Mouse (Mus musculus) stomach, postnatal 0 days (tissue): ENCODE results near the gene Tatdn2. TPM values are rescaled to one million over a fixed set of nuclear protein-coding genes. Genes with fewer than 3 reads are reported as not detected.
"Not testable (repeated sequence)": the region's sequence is repeated elsewhere in the genome, so short reads cannot be mapped to it uniquely, and the experiment has no call there.

Source experiments
- ATAC-seq: fragments of 200-750 bp; cut with Nextera tagmentation; 2 replicates; pipeline ENCODE4 v1.8.0; 2017; ENCODE audit not compliant: low FRiP score, low TSS enrichment
- DNase-seq: peaks from one replicate; pipeline ENCODE4 v3.0.0-alpha.2; 2016; ENCODE audit warnings: low spot score
- H3K27ac ChIP-seq: fragments of 300-500 bp; sonication (generic); replicated peaks from 2 replicates; pipeline ENCODE4 v1.5.1; 2014; ENCODE audit warnings: mild to moderate bottlenecking, control low read depth
- H3K27me3 ChIP-seq: fragments of 300-500 bp; sonication (generic); 2 replicates; pipeline ENCODE4 v1.6.1; 2014; ENCODE audit warnings: low read length; ENCODE audit not compliant: control insufficient read depth, insufficient read depth
- H3K36me3 ChIP-seq: fragments of 300-500 bp; sonication (generic); 2 replicates; pipeline ENCODE4 v1.6.1; 2014; ENCODE audit warnings: low read length, mixed read lengths; ENCODE audit not compliant: control insufficient read depth, insufficient read depth
- H3K4me1 ChIP-seq: fragments of 300-500 bp; sonication (generic); replicated peaks from 2 replicates; pipeline ENCODE4 v1.6.1; 2014; ENCODE audit warnings: antibody characterized with exemption; ENCODE audit not compliant: control insufficient read depth, insufficient read depth
- H3K4me2 ChIP-seq: fragments of 300-500 bp; sonication (generic); replicated peaks from 2 replicates; pipeline ENCODE4 v1.6.1; 2014; ENCODE audit warnings: low read depth, mild to moderate bottlenecking, control low read depth, moderate library complexity
- H3K4me3 ChIP-seq: fragments of 300-500 bp; sonication (generic); 2 replicates; pipeline ENCODE4 v1.5.1; 2014; ENCODE audit warnings: low read depth, low read length, control low read depth
- H3K9ac ChIP-seq: fragments of 300-500 bp; sonication (generic); 2 replicates; pipeline ENCODE4 v1.6.1; 2014; ENCODE audit warnings: mild to moderate bottlenecking, low read length, control low read depth, mixed read lengths
- H3K9me3 ChIP-seq: fragments of 300-500 bp; sonication (generic); 2 replicates; pipeline ENCODE4 v1.6.1; 2016; ENCODE audit warnings: low read length; ENCODE audit not compliant: control insufficient read depth
- CTCF ChIP-seq: IDR thresholded peaks from 2 replicates; pipeline ENCODE4 v1.5.1; 2016; ENCODE audit warnings: antibody characterized with exemption, low read depth, mild to moderate bottlenecking, moderate library complexity
- EP300 ChIP-seq: optimal IDR thresholded peaks from 2 replicates; pipeline ENCODE3; 2016; ENCODE audit warnings: antibody characterized with exemption
- WGBS: fragments of 180-500 bp; shearing (Covaris S2); extraction: QIAGEN DNeasy Blood & Tissue Kit; methylation state at CpG from one replicate; pipeline ENCODE4 v1.1.7; 2014; 5-methylcytosine and 5-hydroxymethylcytosine counted together
- polyA plus RNA-seq: library from polyadenylated mRNA; unstranded; fragments of >200 nt; fragmentation: Nextera tagmentation; extraction: Ambion mirVana; gene quantifications from 2 replicates; pipeline ENCODE4 v1.2.1, GENCODE M21; 2015

Gene Tatdn2
- polyA plus RNA-seq, 1 experiment from 2014 or later: 0.73 TPM

DNA sequence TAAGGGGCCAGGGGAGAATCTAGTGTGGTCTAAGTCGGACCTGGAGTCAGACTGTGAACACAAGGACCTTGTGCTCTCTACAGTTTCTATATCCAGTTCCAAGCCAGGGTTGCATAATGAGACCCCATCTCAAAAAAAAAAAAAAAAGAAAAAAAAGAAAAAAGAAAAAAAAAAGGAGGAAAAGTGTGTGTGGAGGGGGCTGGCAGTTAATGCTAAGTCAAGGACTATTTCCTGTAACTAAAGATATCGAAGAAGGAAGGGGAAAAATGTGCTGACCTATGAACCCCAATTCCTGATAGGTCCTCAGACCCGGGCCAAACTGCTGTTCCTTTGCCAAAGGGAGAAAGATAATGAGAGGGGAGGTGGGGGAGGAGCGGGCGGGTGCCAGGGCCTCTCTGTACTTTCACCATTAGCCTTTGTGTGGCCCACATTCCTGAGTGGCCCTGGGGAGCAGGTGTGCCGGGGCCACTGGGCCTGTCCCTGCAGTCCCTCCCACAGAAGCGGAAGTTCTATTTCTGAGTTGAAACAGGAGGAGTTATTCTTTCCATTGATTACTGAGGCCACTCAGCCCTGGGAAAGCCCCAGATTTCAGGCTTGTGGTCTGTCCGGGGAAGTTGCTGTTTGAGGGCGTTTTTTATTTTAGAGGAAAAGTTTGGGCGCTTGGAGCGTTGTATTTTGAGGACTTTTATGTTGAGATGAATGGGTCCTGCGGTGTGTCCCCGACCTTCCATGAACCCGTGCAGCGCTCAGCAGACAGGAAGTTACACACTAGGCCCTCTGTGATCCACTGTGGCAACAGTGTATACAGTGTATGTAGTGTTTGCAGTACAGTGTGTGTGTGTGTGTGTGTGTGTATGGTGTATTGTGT lies 28.3 kb upstream of the Tatdn2 start:
- no peaks in the 10 kb centered on the region for H3K9me3 ChIP-seq
- TF ChIP-seq EP300: no peak
- no peak for TF ChIP-seq CTCF
- 25% methylated on average over 15 of the region's 15 CpGs for WGBS
- H3K27me3 ChIP-seq: no peaks in the 10 kb centered on the region
- no peak overlapping the region for H3K4me2 ChIP-seq
- no peak overlapping the region for H3K9ac ChIP-seq
- no peak overlapping the region for H3K4me3 ChIP-seq
- H3K36me3 ChIP-seq: no peaks in the 10 kb centered on the region
- H3K27ac ChIP-seq: peak overlapping the region; percentile 77
- ATAC-seq: peak; percentile 96
- H3K4me1 ChIP-seq: no peaks in the 10 kb centered on the region
- peak; percentile 87 for DNase-seq

DNA sequence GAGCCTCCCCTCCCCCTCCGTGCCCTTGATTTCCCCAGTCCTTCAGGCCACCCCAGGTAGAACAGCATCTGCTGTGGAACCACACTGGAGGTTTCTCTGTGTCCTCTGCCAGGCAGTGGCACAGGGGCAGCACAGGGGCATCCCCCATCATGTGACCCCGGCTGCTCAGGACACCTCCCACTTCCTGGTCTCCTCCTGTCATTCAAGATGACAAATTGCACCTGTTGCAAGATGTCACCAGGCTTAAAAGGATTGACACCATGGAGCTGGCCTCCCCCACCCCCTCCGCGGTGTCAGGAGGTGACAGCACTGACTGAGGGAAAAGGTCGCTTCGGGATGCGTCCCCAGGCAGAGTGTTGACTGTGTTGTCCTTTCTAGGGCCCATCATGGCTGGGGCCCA lies 27.0 kb upstream of the Tatdn2 start:
- WGBS: 54% methylated on average over 7 of the region's 7 CpGs
- Histone ChIP-seq H3K27ac (no peak overlapping the region; the same call in 1 of the 2 replicates), H3K4me2 (no peak overlapping the region), H3K9me3 (no peaks in the 10 kb centered on the region), H3K4me3 (no peak overlapping the region), H3K4me1 (no peaks in the 10 kb centered on the region), H3K27me3 (no peaks in the 10 kb centered on the region), H3K36me3 (no peaks in the 10 kb centered on the region), H3K9ac (no peak overlapping the region)
- DNase-seq: no peak
- no peak for TF ChIP-seq EP300
- no peak for TF ChIP-seq CTCF
- ATAC-seq: no peak

DNA sequence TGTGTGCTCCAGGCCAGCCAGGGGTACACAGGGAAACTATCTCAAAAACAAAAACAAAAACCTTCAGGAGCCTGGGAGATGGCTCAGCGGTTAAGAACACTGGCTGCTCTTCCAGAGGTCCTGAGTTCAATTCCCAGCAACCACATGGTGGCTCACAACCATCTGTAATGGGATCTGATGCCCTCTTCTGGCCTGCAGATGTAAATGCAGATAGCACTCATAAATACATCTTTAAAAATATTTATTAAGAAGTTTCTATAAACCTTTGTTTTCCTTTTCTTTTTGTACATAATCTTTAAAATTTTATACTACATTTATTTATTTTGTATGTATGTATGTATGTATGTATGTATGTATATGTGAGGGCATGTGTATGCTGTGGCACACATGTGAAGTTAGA lies 24.8 kb upstream of the Tatdn2 start:
- H3K4me1 ChIP-seq, ATAC-seq, H3K27me3 ChIP-seq, H3K4me2 ChIP-seq, H3K9me3 ChIP-seq, H3K4me3 ChIP-seq, H3K9ac ChIP-seq, DNase-seq, H3K27ac ChIP-seq, H3K36me3 ChIP-seq: not testable (repeated sequence)
- 96% methylated on average over 1 of the region's 1 CpGs for WGBS
- TF ChIP-seq CTCF: peak; percentile 35

DNA sequence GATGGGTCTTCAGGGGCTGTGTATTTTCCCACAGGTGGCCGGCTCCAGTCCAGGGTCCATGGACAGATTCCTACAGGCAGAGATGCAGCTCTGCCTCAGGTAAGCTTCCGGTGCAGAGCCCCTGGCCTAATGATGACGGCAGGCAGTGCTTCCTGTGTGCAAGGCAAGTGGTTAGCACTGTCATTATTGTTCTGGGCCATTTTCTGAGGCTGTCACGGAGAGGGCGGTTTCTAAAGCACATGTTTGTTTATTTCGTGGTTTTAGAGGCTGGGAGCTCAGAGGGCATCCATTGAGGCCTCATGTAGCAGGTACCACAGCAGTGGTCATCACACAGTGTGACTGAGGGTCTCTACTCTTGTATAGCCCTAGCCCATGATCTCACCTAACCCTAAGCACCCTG lies 23.9 kb upstream of the Tatdn2 start:
- WGBS: 64% methylated on average over 5 of the region's 6 CpGs
- Histone ChIP-seq H3K9me3 (no peaks in the 10 kb centered on the region), H3K9ac (no peak overlapping the region), H3K27ac (no peak overlapping the region), H3K27me3 (no peaks in the 10 kb centered on the region), H3K4me1 (no peaks in the 10 kb centered on the region), H3K4me3 (no peak overlapping the region), H3K36me3 (no peaks in the 10 kb centered on the region), H3K4me2 (no peak overlapping the region)
- DNase-seq (no peak), ATAC-seq (no peak)
- TF ChIP-seq CTCF (no peak), EP300 (no peak)

DNA sequence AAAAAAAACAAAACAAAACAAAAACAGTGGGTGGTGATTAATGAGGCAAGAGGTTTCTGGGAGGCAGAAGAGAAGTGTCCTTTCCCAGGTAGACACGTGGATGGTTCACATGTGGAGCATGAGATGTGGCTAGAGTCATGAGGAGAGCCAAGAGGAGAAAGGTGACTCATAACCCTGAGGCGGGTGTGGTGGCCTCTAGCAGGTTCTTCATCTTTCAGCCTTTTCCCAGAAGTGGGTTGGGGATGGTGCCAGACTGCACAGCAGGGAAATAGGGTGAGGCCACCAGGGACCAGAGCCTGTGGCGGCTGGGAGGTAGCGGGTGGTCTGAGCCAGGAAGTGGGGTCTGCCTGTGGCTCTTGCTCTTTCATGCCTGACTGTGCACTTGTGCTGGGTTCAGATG lies 21.6 kb upstream of the Tatdn2 start:
- DNase-seq: peak; percentile 68
- no peak overlapping the region for H3K9ac ChIP-seq
- H3K4me2 ChIP-seq: no peak overlapping the region
- peak; percentile 87 for ATAC-seq
- H3K4me3 ChIP-seq: no peak overlapping the region
- no peaks in the 10 kb centered on the region for H3K4me1 ChIP-seq
- H3K9me3 ChIP-seq: no peaks in the 10 kb centered on the region
- WGBS: 58% methylated on average over 4 of the region's 4 CpGs
- TF ChIP-seq EP300 (no peak), CTCF (no peak)
- H3K27me3 ChIP-seq: no peaks in the 10 kb centered on the region
- no peaks in the 10 kb centered on the region for H3K36me3 ChIP-seq
- H3K27ac ChIP-seq: no peak overlapping the region

DNA sequence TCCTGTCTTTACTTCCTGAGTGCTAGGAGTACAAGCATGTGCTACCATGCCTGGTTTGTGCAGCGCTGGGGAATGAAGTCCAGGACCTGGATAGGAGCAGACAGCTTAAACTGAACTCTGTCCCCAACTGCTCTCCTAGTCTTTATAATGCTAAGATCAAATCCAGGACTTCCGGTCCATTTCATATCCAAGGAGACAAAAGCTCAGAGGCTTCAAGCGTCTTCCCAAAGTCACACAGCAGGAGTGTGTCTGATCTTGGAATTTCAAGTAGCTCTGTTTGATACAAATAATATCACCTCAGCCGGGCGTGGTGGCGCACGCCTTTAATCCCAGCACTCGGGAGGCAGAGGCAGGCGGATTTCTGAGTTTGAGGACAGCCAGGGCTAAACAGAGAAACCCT lies 20.9 kb upstream of the Tatdn2 start:
- no peak overlapping the region for H3K27ac ChIP-seq
- TF ChIP-seq EP300 (no peak), CTCF (no peak)
- ATAC-seq (no peak), DNase-seq (no peak)
- H3K36me3 ChIP-seq: no peaks in the 10 kb centered on the region
- no peaks in the 10 kb centered on the region for H3K4me1 ChIP-seq
- H3K9ac ChIP-seq: no peak overlapping the region
- no peaks in the 10 kb centered on the region for H3K27me3 ChIP-seq
- no peak overlapping the region for H3K4me3 ChIP-seq
- H3K4me2 ChIP-seq: no peak overlapping the region
- H3K9me3 ChIP-seq: no peaks in the 10 kb centered on the region
- 95% methylated on average over 9 of the region's 9 CpGs for WGBS
